Mouse (Mus musculus) lung, embryonic 16.5 days (tissue): Measurements from ENCODE around the gene Tgfbr3. TPM values are rescaled to one million over a fixed set of nuclear protein-coding genes. Genes with fewer than 3 reads are reported as not detected.

Experiments
- ATAC-seq: fragments of 200-750 bp; cut with Nextera tagmentation; 2 replicates; pipeline ENCODE4 v1.8.0; 2017; ENCODE audit warnings: low read depth, mild to moderate bottlenecking, moderate library complexity
- H3K27ac ChIP-seq: fragments of 300-500 bp; sonication (generic); 2 replicates; pipeline ENCODE4 v1.5.1; 2014; ENCODE audit warnings: mild to moderate bottlenecking, control low read depth, low read length
- H3K27me3 ChIP-seq: fragments of 300-500 bp; sonication (generic); 2 replicates; pipeline ENCODE4 v1.6.1; 2014; ENCODE audit warnings: low read depth, low read length, mixed read lengths; ENCODE audit not compliant: control insufficient read depth, insufficient read depth
- H3K36me3 ChIP-seq: fragments of 300-500 bp; sonication (generic); 2 replicates; pipeline ENCODE4 v1.6.1; 2014; ENCODE audit warnings: low read length; ENCODE audit not compliant: control insufficient read depth, insufficient read depth
- H3K4me1 ChIP-seq: fragments of 300-500 bp; sonication (generic); replicated peaks from 2 replicates; pipeline ENCODE4 v1.6.1; 2014; ENCODE audit warnings: low read length, mixed read lengths; ENCODE audit not compliant: control insufficient read depth, insufficient read depth
- H3K4me2 ChIP-seq: fragments of 300-500 bp; sonication (generic); 2 replicates; pipeline ENCODE4 v1.6.1; 2014; ENCODE audit warnings: low read depth, low read length, control low read depth
- H3K4me3 ChIP-seq: fragments of 300-500 bp; sonication (generic); 2 replicates; pipeline ENCODE4 v1.5.1; 2014; ENCODE audit warnings: mild to moderate bottlenecking, low read length, control low read depth
- H3K9ac ChIP-seq: fragments of 300-500 bp; sonication (generic); 2 replicates; pipeline ENCODE4 v1.6.1; 2014; ENCODE audit warnings: low read length, control low read depth
- H3K9me3 ChIP-seq: fragments of 300-500 bp; sonication (generic); 2 replicates; pipeline ENCODE4 v1.6.1; 2016; ENCODE audit warnings: low read length; ENCODE audit not compliant: control insufficient read depth
- WGBS: fragments of 180-500 bp; shearing (Covaris S2); extraction: QIAGEN DNeasy Blood & Tissue Kit; methylation state at CpG from one replicate; pipeline ENCODE4 v1.1.7; 2014; 5-methylcytosine and 5-hydroxymethylcytosine counted together
- polyA plus RNA-seq: library from polyadenylated mRNA; unstranded; fragments of >200 nt; fragmentation: Nextera tagmentation; extraction: Ambion mirVana; gene quantifications from 2 replicates; pipeline ENCODE4 v1.2.1, GENCODE M21; 2015

Tgfbr3 gene
- 29.1 and 31.5 TPM in 2 replicates for polyA plus RNA-seq

DNA sequence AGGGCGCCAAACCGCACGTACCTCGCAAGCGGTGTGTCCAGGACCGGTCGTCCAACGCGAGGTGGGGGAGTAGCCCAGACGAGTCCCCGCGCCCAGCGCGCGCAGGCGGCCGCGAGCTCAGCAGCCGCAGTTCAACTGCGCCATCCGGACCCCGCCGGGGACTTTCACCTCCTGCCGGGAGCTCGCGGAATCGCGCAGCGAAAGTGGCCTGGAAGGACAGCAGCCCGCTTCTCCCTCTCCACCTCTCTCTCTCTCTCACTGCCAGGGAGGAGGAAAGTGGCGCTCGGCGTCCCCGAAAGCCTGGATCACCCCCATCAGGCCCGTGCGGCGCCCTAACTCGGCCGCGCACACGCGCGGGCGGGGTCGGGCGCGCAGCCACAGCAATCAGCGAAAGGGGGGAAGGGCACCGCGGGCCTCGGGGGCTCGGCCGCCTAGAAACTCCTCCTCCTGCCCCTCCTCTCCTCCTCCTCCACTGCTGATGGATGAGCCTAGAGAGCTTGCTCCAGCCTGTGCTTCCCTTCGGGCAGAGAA is at the start of gene Tgfbr3:
Tgfbr3 (minus strand) TSS at position 396 of the 531 bp plus-strand sequence.
- peak; percentile 94 for ATAC-seq
- Histone ChIP-seq H3K4me1 (peaks cover 14% of the 10 kb centered on the region), H3K4me2 (peak within 1 kb of the TSS; percentile 87), H3K27me3 (no peaks in the 10 kb centered on the region; the same call in 1 of the 2 replicates), H3K36me3 (no peaks in the 10 kb centered on the region), H3K9ac (peak within 1 kb of the TSS; percentile 93), H3K27ac (peak within 1 kb of the TSS; percentile 96), H3K9me3 (no peaks in the 10 kb centered on the region), H3K4me3 (peak within 1 kb of the TSS; percentile 94)
- WGBS: under 1% methylated on average over 53 of the region's 54 CpGs

DNA sequence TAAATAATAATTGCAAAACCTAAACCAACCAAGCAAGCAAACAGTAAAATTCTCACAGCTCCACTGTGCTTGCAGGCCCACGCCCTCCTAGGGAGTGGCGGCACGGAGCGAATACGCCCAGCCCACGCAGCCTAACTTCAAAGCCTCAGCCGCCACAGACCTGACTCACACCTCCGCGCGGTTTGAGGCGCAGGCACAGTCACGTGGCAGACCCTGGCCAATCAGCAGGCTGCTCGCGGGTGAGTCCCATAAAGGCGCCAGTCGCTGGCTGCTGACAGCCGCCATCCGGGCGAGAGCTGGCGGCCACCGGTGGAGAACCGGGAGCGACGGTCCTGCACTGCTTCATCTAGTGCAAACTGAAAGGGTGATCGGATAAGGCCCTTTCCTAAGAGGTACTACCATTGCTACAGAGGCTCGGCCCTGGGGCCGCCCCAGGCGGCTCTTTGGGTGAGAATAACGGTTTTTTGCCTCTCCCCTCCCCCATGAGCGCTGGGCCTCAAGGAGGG is 41.5 kb upstream of the Tgfbr3 start, which contains the start of gene Brdt:
Brdt (plus strand) TSS at position 244 of the 506 bp plus-strand sequence.
- no peak within 1 kb of the TSS for H3K27ac ChIP-seq
- H3K4me1 ChIP-seq: no peaks in the 10 kb centered on the region
- H3K27me3 ChIP-seq: no peaks in the 10 kb centered on the region
- ATAC-seq: no peak
- H3K9me3 ChIP-seq: no peaks in the 10 kb centered on the region
- WGBS: 90% methylated on average over 30 of the region's 30 CpGs
- no peak within 1 kb of the TSS for H3K4me3 ChIP-seq
- no peak within 1 kb of the TSS for H3K9ac ChIP-seq
- no peak within 1 kb of the TSS for H3K4me2 ChIP-seq
- no peaks in the 10 kb centered on the region for H3K36me3 ChIP-seq

DNA sequence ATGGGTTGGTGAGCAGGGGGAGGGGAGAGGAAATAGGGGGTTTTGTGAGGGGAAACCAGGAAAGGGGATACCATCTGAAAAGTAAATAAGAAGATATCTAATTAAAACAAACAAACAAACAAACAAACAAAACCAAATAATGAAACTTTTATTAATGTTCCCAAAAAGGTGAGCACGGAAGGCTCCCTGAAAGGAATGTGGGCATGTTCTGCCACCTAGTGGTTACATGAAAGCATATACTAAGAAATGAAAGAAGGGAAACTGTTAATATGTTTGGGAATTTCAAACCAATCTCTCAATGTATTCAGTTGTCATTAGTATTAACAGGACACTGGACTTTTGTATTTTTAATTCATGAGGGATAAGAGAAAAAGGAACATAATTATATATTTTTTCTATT is 31.3 kb upstream of the Tgfbr3 start:
- Histone ChIP-seq H3K4me2 (no peak overlapping the region), H3K4me3 (no peak overlapping the region), H3K4me1 (no peaks in the 10 kb centered on the region; the same call in 1 of the 2 replicates), H3K9ac (no peak overlapping the region), H3K27me3 (no peaks in the 10 kb centered on the region), H3K9me3 (no peaks in the 10 kb centered on the region), H3K27ac (no peak overlapping the region), H3K36me3 (no peaks in the 10 kb centered on the region)
- WGBS: 2% methylated on average over 1 of the region's 1 CpGs
- no peak for ATAC-seq

DNA sequence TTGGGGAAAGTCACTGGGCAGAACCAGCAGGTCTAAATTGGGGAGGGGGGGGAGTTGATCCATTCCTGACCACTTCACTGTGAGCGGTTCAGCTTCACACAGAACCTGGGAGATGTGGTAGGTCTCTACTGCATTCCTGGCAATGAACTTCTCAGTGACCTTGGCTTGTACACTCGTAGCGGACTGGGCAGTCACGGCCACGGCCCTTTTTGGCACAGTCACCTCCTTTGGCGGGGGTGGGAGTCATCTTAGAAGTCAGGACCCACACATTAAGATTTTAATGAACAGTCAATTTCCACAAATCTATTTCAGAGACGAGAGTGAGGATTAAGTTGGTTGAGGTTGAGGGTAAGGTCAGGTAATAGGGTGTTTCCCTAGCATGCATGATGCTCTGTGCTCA is 27.7 kb upstream of the Tgfbr3 start:
- no peak overlapping the region for H3K9ac ChIP-seq
- 84% methylated on average over 7 of the region's 7 CpGs for WGBS
- H3K4me3 ChIP-seq: no peak overlapping the region
- H3K4me1 ChIP-seq: no peaks in the 10 kb centered on the region; the same call in 1 of the 2 replicates
- no peaks in the 10 kb centered on the region for H3K27me3 ChIP-seq
- H3K9me3 ChIP-seq: no peaks in the 10 kb centered on the region
- H3K4me2 ChIP-seq: no peak overlapping the region
- no peak overlapping the region for H3K27ac ChIP-seq
- ATAC-seq: no peak
- no peaks in the 10 kb centered on the region for H3K36me3 ChIP-seq

DNA sequence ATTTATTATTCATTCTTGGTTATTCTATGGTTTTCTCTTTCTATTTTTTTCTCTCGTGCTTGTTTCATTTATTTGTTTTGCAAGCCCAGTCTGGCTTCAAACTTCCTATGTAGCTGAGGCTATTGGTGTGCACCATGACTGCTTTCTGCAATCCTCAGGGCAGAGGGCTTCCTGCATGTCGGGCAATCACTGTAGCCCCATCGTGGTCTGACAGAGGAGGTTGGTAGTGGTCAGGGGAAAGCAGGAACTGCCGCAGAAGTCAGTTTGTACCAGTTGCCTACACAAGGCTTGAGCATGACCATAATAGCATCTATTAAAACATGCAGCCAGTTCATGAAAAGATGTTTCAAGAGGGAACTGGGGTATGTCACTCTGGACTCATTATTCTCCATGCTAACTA is 18.0 kb upstream of the Tgfbr3 start:
- Histone ChIP-seq H3K27ac (no peak overlapping the region), H3K4me1 (peaks cover 4% of the 10 kb centered on the region; the same call in 1 of the 2 replicates), H3K4me3 (no peak overlapping the region), H3K27me3 (no peaks in the 10 kb centered on the region), H3K36me3 (no peaks in the 10 kb centered on the region), H3K9me3 (no peaks in the 10 kb centered on the region), H3K4me2 (no peak overlapping the region), H3K9ac (no peak overlapping the region)
- 62% methylated on average over 4 of the region's 4 CpGs for WGBS
- ATAC-seq: no peak

DNA sequence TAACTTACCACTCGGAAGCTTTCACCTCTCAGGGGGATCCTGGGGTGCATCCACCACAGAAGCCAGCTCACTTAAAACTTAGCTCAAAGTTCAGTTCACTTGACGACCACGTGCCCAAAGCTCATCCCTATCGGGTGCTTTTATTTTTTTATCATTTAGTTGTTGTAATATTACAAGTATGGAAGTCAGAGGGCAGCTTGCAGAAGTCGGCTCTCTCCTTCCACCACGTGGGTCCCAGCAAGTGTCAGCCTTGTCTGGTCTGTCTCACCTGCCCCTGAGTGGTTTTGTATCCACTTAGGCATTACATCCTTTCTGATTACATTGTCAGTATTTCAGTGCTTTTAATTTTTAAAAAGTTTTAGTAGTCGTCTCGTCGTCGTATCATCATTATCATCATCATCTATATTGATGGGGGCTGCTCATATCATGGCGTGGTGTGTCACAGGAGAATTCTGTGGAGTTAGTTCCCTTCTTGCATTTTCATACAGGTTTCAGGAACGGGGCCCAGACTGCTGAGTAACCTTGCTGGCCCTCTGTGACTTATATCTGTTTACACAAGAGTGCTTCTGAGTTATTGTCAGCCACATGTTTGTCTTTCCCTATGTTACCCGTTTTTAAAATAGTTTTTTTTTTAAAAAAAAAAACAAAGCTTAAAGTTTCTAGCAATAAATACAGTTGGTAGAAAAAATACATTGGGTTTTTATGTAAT is 14.8 kb upstream of the Tgfbr3 start:
- H3K4me2 ChIP-seq: no peak overlapping the region
- 48% methylated on average over 13 of the region's 13 CpGs for whole genome bisulfite sequencing

DNA sequence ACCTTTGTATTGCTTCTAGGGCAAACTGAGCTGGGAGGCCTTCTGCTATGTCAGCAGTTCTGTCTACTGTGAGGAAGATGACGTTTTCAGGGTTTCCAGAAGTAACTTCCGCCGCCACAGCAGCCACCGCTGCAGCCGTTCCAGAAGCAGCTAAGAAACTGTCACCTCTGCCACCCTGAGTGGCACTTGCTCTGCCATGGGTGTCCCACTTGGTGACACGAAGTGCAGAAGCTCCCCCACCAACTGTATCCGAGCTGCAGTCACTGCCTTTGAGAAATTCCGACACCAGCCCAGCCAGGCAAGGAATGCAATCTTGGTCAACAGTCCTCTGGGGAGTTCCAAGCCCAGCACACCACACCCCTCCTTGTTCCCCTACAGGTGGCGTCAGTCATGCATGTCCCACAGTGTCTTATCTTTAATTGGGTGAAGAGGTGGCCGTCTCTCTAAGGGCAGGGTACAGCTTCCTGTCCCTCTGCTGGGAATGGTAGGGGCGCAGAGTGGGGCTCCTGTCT is 14.0 kb upstream of the Tgfbr3 start:
- Histone ChIP-seq H3K4me2 (peak overlapping the region; percentile 21; the same call in 1 of the 2 replicates), H3K4me3 (no peak overlapping the region), H3K9me3 (no peaks in the 10 kb centered on the region), H3K36me3 (no peaks in the 10 kb centered on the region), H3K27ac (no peak overlapping the region), H3K27me3 (no peaks in the 10 kb centered on the region), H3K4me1 (peaks cover 4% of the 10 kb centered on the region; the same call in 1 of the 2 replicates), H3K9ac (no peak overlapping the region)
- WGBS: 25% methylated on average over 11 of the region's 11 CpGs
- ATAC-seq: peak; percentile 81

More for the DNA sequence above, 14.8 kb upstream of the Tgfbr3 start:
- H3K4me3 ChIP-seq: no peak overlapping the region
- H3K27me3 ChIP-seq: no peaks in the 10 kb centered on the region
- no peaks in the 10 kb centered on the region for H3K36me3 ChIP-seq
- no peak overlapping the region for H3K9ac ChIP-seq
- no peak overlapping the region for H3K27ac ChIP-seq
- ATAC-seq: no peak
- H3K9me3 ChIP-seq: no peaks in the 10 kb centered on the region
- H3K4me1 ChIP-seq: peaks cover 4% of the 10 kb centered on the region; the same call in 1 of the 2 replicates

DNA sequence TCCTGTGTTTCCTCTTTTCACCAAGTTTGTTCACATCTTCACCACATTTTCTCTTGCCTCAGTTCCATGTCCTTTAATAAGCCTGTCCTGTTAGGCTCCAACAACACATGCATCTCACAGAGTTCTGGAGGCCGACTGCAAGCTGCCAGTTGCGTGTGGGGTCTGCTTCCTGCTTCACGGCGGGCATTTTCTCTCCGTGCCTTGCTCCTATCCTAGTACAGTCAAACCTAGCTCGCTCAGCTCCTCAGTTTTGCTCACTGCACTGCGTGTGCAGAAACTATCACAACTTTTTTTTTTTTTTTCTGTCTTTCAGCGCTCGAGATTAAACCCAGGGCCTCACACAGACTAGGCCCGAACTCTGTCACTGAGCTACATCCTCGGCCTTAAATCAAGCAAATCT is 9.4 kb upstream of the Tgfbr3 start:
- ATAC-seq: no peak
- no peaks in the 10 kb centered on the region for H3K27me3 ChIP-seq
- 71% methylated on average over 11 of the region's 11 CpGs for WGBS

More for the DNA sequence above, 9.4 kb upstream of the Tgfbr3 start:
- no peak overlapping the region for H3K9ac ChIP-seq
- H3K4me3 ChIP-seq: no peak overlapping the region
- no peaks in the 10 kb centered on the region for H3K36me3 ChIP-seq
- peaks cover 24% of the 10 kb centered on the region for H3K4me1 ChIP-seq
- H3K9me3 ChIP-seq: no peaks in the 10 kb centered on the region
- no peak overlapping the region for H3K4me2 ChIP-seq
- H3K27ac ChIP-seq: no peak overlapping the region
